Mouse (Mus musculus) gastrocnemius, postnatal 10 days (tissue): ENCODE data around the gene Cpsf2. TPM values are rescaled to one million over a fixed set of nuclear protein-coding genes. Genes with fewer than 3 reads are reported as not detected.
"Not testable (repeated sequence)": the region's sequence is repeated elsewhere in the genome, so short reads cannot be mapped to it uniquely, and the experiment has no call there.

ENCODE experiments used
- DNase-seq: peaks from one replicate; pipeline ENCODE4 v3.0.0; 2021; ENCODE audit warnings: mixed read lengths
- long read RNA-seq, 2 experiments: library from polyadenylated mRNA; stranded (forward); transcript quantifications; one replicate each; pipeline ENCODE4 v2.0.0; 2021
- total RNA-seq, 2 experiments: library from RNA; stranded (reverse); gene quantifications; 2 replicates each; pipeline ENCODE4 v1.2.3; 2021

Cpsf2 gene
- total RNA-seq, result 10 to 100 TPM; 12.2 to 14.6 TPM
- long read RNA-seq, experiment 1, full-length matches to known transcripts, result 16 of 20 reads
- long read RNA-seq, experiment 1, partial matches to known transcripts, result 2 of 20 reads
- long read RNA-seq, experiment 1, other reads (novel, unspliced or antisense), result 2 of 20 reads
- long read RNA-seq, experiment 2, full-length matches to known transcripts, result 15 of 21 reads
- long read RNA-seq, experiment 2, partial matches to known transcripts, result 2 of 21 reads
- long read RNA-seq, experiment 2, other reads (novel, unspliced or antisense), result 4 of 21 reads

GRCm38 (mm10) chr12:101975601-101976571, at the start of gene Cpsf2:
Gene Cpsf2, plus strand, starts transcription at chr12:101975988.
- peak; percentile 78 for DNase-seq

- DNase-seq, result no peak
These were observed 47.4 kb upstream of the Cpsf2 start for GRCm38 (mm10) chr12:101928423-101928822.

DNA sequence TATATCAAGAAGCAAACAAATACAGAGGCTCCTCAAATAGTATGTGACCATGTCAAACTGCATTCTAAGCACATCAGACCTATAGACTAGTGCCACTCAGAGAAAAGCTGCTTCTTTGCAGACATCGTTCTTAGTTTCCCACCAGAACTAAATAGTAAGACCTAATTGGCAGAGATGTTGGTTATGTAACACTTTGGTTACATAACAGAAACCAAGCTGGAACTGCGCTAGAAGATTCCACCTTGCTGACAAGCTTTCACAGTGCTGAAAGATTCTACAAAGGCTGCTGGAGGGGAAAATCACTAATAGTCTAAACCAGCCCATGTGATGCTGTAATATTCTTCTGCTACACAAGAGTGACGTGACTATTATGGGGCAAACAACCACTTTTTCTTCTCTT, 40.6 kb upstream of the Cpsf2 start:
- no peak for DNase-seq

- no peak for DNase-seq
These were observed 38.2 kb upstream of the Cpsf2 start for GRCm38 (mm10) chr12:101937572-101937971.

- DNase-seq, result no peak
These were observed 27.8 kb upstream of the Cpsf2 start for GRCm38 (mm10) chr12:101947986-101948385.

GRCm38 (mm10) chr12:101948801-101949200, 27.0 kb upstream of the Cpsf2 start:
- DNase-seq, result no peak

DNA sequence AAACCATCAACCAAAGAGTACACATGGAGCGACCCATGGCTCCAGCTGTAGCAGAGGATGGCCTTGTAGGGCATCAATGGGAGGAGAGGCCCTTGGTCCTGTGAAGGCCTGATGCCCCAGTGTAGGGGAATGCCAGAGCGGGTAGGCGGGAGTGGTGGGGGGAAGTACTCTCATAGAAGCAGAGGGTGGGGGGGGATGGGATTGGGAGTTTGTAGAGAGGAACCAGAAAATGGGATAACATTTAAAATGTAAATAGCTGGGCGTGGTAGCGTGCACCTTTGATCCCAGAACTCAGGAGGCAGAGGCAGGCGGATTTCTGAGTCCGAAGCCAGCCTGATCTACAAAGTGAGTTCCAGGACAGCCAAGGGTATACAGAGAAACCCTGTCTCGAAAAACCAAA, 20.0 kb upstream of the Cpsf2 start:
- not testable (repeated sequence) for DNase-seq

GRCm38 (mm10) chr12:101957079-101957941, 18.5 kb upstream of the Cpsf2 start:
- DNase-seq, result no peak

- DNase-seq, result peak; percentile 98
These were observed 17.7 kb upstream of the Cpsf2 start, which contains the start of gene Atxn3 for GRCm38 (mm10) chr12:101957942-101958544. Gene Atxn3, minus strand, starts transcription at chr12:101958246.

- no peak for DNase-seq
These were observed 17.2 kb upstream of the Cpsf2 start for GRCm38 (mm10) chr12:101958556-101958955.

DNA sequence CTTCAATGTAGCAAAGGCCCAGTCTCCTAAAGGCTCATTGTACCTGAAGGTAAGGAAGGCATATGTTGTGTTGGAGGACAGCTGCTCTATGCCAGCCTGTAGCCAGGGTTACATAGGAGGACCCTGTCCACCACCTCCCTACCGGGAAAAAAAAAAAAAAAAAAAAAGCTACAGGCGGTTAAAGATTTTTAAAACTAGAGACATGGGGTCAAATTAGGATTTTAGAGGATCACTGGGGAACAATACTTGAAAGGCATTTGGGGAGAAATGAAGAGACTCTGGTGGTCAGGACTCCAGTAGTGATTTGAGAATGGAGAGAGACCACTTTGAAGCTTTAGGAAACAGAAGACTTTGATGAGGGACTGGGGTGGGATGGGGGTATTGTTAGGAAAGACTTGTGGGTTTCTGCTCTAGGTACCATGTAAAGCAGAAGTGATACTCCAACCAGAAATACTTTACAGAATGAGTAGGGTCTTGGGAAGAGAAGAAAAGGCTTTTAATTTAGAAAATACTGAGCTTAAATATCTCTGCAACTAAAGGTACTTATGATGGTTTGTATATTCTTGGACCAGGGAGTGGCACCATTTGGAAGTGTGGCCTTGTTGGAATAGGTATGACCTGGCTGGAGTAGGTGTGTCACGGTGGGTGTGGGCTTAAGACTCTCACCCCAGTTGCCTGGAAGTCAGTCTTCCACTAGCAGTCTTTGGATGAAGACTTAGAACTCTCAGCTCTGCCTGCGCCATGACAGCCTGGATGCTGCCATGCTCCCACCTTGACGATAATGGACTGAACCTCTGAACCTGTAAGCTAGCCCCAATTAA, 16.6 kb upstream of the Cpsf2 start:
- not testable (repeated sequence) for DNase-seq

GRCm38 (mm10) chr12:101971311-101971710, 4.5 kb upstream of the Cpsf2 start:
- DNase-seq, result no peak

GRCm38 (mm10) chr12:101972230-101972629, 3.6 kb upstream of the Cpsf2 start:
- no peak for DNase-seq

GRCm38 (mm10) chr12:101974571-101974970, 1.2 kb upstream of the Cpsf2 start:
- DNase-seq, result no peak

- DNase-seq, result no peak
These were observed 604 bp upstream of the Cpsf2 start for GRCm38 (mm10) chr12:101975167-101975600.

- no peak for DNase-seq
These were observed 1.0 kb downstream of the Cpsf2 start for GRCm38 (mm10) chr12:101976651-101977403.

DNA sequence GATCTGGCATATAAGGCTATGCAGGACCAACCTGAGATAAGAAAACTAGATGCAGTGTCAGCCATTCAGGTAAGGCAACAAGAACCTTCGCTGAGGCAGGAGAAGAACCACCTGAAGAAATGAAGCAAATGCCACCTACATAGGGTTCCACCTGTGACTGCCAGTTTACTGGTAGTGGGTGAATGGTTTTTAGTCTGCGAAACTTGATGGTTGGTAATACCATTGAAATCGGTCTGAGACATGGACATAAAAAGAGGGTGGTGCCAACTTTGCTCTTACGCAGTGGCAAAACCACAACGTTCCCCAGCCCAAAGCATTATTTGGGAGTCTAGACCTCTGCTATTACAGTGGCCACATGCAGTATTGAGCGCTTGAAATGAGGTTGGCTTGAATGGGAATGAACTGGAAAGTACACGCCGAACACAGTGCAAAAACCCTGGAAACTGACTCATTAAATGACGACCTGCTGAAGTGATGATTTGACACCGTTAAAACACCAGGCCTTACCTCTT, 1.7 kb downstream of the Cpsf2 start:
- no peak for DNase-seq

- DNase-seq, result no peak
These were observed 2.4 kb downstream of the Cpsf2 start for GRCm38 (mm10) chr12:101978162-101978561.

DNA sequence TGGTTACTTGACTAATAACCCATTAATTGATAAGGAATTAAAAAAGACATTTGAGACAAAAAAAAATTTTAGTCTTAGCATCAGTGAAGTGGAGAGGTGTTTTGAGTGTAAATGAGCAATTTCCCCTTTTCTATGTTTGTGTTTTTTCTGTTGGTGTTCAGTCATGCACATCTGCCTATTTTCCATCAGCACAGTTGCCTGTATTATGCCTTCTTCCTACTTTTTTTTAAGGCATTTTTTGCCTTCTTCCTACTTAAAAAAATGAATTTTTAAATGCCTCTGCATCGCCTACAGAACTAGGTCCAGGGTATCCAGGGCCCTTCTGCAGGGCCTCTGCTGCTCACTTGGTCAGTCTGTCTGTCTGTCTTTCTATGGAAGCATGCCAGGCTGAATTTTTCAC, 2.8 kb downstream of the Cpsf2 start:
- no peak for DNase-seq
